Mouse (Mus musculus) forebrain, embryonic 15.5 days (tissue): ENCODE measurements at regions not wholly inside any gene's neighbourhood (a gene's known extent, or its start where the extent isn't known, plus 50 kb on each side); places are given as distances from the start of the nearest gene placed in this dataset.

Experiments
- ATAC-seq: fragments of 200-750 bp; cut with Nextera tagmentation; replicated peaks from 2 replicates; pipeline ENCODE4 v1.8.0; 2017; ENCODE audit warnings: mild to moderate bottlenecking, moderate TSS enrichment, moderate library complexity
- H3K27ac ChIP-seq: fragments of 300-500 bp; sonication (generic); replicated peaks from 2 replicates; pipeline ENCODE4 v1.5.1; 2015; ENCODE audit warnings: mild to moderate bottlenecking, inconsistent platforms
- H3K27me3 ChIP-seq: fragments of 300-500 bp; sonication (generic); 2 replicates; pipeline ENCODE4 v1.6.1; 2015; ENCODE audit warnings: inconsistent platforms
- H3K36me3 ChIP-seq: fragments of 300-500 bp; sonication (generic); 2 replicates; pipeline ENCODE4 v1.6.1; 2015; ENCODE audit warnings: mild to moderate bottlenecking, inconsistent platforms
- H3K4me1 ChIP-seq: fragments of 300-500 bp; sonication (generic); 2 replicates; pipeline ENCODE4 v1.6.1; 2015; ENCODE audit warnings: inconsistent platforms
- H3K4me2 ChIP-seq: fragments of 300-500 bp; sonication (generic); replicated peaks from 2 replicates; pipeline ENCODE4 v1.6.1; 2015; ENCODE audit warnings: mild to moderate bottlenecking, inconsistent platforms
- H3K4me3 ChIP-seq: fragments of 300-500 bp; sonication (generic); 2 replicates; pipeline ENCODE4 v1.5.1; 2015; ENCODE audit warnings: mild to moderate bottlenecking, inconsistent platforms
- H3K9ac ChIP-seq: fragments of 300-500 bp; sonication (generic); replicated peaks from 2 replicates; pipeline ENCODE4 v1.6.1; 2015; ENCODE audit warnings: mild to moderate bottlenecking, inconsistent platforms
- H3K9me3 ChIP-seq: fragments of 300-500 bp; sonication (generic); 2 replicates; pipeline ENCODE4 v1.6.1; 2016; ENCODE audit warnings: inconsistent platforms
- WGBS: fragments of 180-500 bp; shearing (Covaris S2); methylation state at CpG from one replicate; pipeline ENCODE4 v1.1.7; 2015; ENCODE audit warnings: mixed read lengths; 5-methylcytosine and 5-hydroxymethylcytosine counted together

GRCm38 (mm10) chr5:132758941-132759340 lies 215.8 kb upstream of the Auts2 start:
- no peak overlapping the region for H3K4me2 ChIP-seq
- H3K36me3 ChIP-seq: no peaks in the 10 kb centered on the region
- no peaks in the 10 kb centered on the region for H3K9me3 ChIP-seq
- no peak for ATAC-seq
- 0 out of 2 replicates have a peak, but pooled peaks cover 3% of the 10 kb centered on the region for H3K4me1 ChIP-seq
- H3K27me3 ChIP-seq: no peaks in the 10 kb centered on the region
- 60% methylated on average over 10 of the region's 10 CpGs for WGBS
- H3K9ac ChIP-seq: no peak overlapping the region
- H3K27ac ChIP-seq: no peak overlapping the region
- no peak overlapping the region for H3K4me3 ChIP-seq

- Histone ChIP-seq H3K4me2 (no peak overlapping the region), H3K36me3 (no peaks in the 10 kb centered on the region), H3K27me3 (no peaks in the 10 kb centered on the region), H3K27ac (no peak overlapping the region), H3K9ac (no peak overlapping the region), H3K9me3 (no peaks in the 10 kb centered on the region), H3K4me1 (no peaks in the 10 kb centered on the region), H3K4me3 (no peak overlapping the region)
- ATAC-seq: no peak
- WGBS: 80% methylated on average over 5 of the region's 5 CpGs
Measured at GRCm38 (mm10) chr5:132737966-132738365, 194.8 kb upstream of the Auts2 start.

GRCm38 (mm10) chr5:132728689-132729189 lies 185.6 kb upstream of the Auts2 start:
- Histone ChIP-seq H3K9me3 (no peaks in the 10 kb centered on the region), H3K4me2 (no peak overlapping the region)
- WGBS: 25% methylated on average over 10 of the region's 10 CpGs

GRCm38 (mm10) chr5:132724467-132724866 lies 181.3 kb upstream of the Auts2 start:
- Histone ChIP-seq H3K4me2 (no peak overlapping the region), H3K27ac (no peak overlapping the region), H3K9me3 (no peaks in the 10 kb centered on the region), H3K9ac (no peak overlapping the region), H3K4me3 (no peak overlapping the region), H3K36me3 (no peaks in the 10 kb centered on the region), H3K27me3 (no peaks in the 10 kb centered on the region), H3K4me1 (peaks cover 11% of the 10 kb centered on the region)
- WGBS: 61% methylated on average over 2 of the region's 2 CpGs
- ATAC-seq: no peak

More at GRCm38 (mm10) chr5:132728689-132729189, 185.6 kb upstream of the Auts2 start:
- ATAC-seq: no peak
- Histone ChIP-seq H3K9ac (no peak overlapping the region), H3K4me3 (no peak overlapping the region), H3K4me1 (peaks cover 11% of the 10 kb centered on the region), H3K27ac (no peak overlapping the region), H3K36me3 (no peaks in the 10 kb centered on the region), H3K27me3 (no peaks in the 10 kb centered on the region)

GRCm38 (mm10) chr5:132710301-132710700 lies 167.2 kb upstream of the Auts2 start:
- H3K4me3 ChIP-seq: no peak overlapping the region
- no peaks in the 10 kb centered on the region for H3K36me3 ChIP-seq
- WGBS: 75% methylated on average over 4 of the region's 4 CpGs
- no peak overlapping the region for H3K27ac ChIP-seq
- no peak for ATAC-seq
- no peak overlapping the region for H3K4me2 ChIP-seq
- no peak overlapping the region for H3K9ac ChIP-seq
- H3K9me3 ChIP-seq: no peaks in the 10 kb centered on the region
- H3K4me1 ChIP-seq: peaks cover 6% of the 10 kb centered on the region; the same call in 1 of the 2 replicates
- H3K27me3 ChIP-seq: no peaks in the 10 kb centered on the region

GRCm38 (mm10) chr5:132707531-132707930 lies 164.4 kb upstream of the Auts2 start:
- peak overlapping the region; percentile 34; the same call in 1 of the 2 replicates for H3K27ac ChIP-seq
- H3K4me2 ChIP-seq: no peak overlapping the region
- no peaks in the 10 kb centered on the region for H3K27me3 ChIP-seq
- H3K9me3 ChIP-seq: no peaks in the 10 kb centered on the region
- ATAC-seq: no peak
- H3K9ac ChIP-seq: no peak overlapping the region
- WGBS: 18% methylated on average over 4 of the region's 4 CpGs
- peaks cover 6% of the 10 kb centered on the region; the same call in 1 of the 2 replicates for H3K4me1 ChIP-seq
- H3K4me3 ChIP-seq: no peak overlapping the region
- no peaks in the 10 kb centered on the region for H3K36me3 ChIP-seq

- H3K27me3 ChIP-seq: no peaks in the 10 kb centered on the region
- no peak overlapping the region for H3K4me3 ChIP-seq
- H3K36me3 ChIP-seq: no peaks in the 10 kb centered on the region
- 80% methylated on average over 10 of the region's 10 CpGs for WGBS
- H3K27ac ChIP-seq: no peak overlapping the region
- no peak overlapping the region for H3K4me2 ChIP-seq
- ATAC-seq: no peak
- H3K9ac ChIP-seq: no peak overlapping the region
- H3K9me3 ChIP-seq: no peaks in the 10 kb centered on the region
- peaks cover 6% of the 10 kb centered on the region; the same call in 1 of the 2 replicates for H3K4me1 ChIP-seq
Measured at GRCm38 (mm10) chr5:132703455-132704100, 160.4 kb upstream of the Auts2 start.

GRCm38 (mm10) chr5:132702573-132702972 lies 159.4 kb upstream of the Auts2 start:
- H3K4me3 ChIP-seq: no peak overlapping the region
- H3K36me3 ChIP-seq: no peaks in the 10 kb centered on the region
- H3K4me1 ChIP-seq: peaks cover 1% of the 10 kb centered on the region; the same call in 1 of the 2 replicates
- H3K4me2 ChIP-seq: no peak overlapping the region
- no peak overlapping the region for H3K9ac ChIP-seq
- 71% methylated on average over 3 of the region's 3 CpGs for WGBS
- no peak for ATAC-seq
- no peaks in the 10 kb centered on the region for H3K27me3 ChIP-seq
- no peaks in the 10 kb centered on the region for H3K9me3 ChIP-seq
- H3K27ac ChIP-seq: no peak overlapping the region

GRCm38 (mm10) chr5:132690784-132691183 lies 147.6 kb upstream of the Auts2 start:
- no peak overlapping the region for H3K4me3 ChIP-seq
- H3K36me3 ChIP-seq: no peaks in the 10 kb centered on the region
- no peak for ATAC-seq
- no peak overlapping the region for H3K9ac ChIP-seq
- H3K4me2 ChIP-seq: no peak overlapping the region
- no peaks in the 10 kb centered on the region for H3K4me1 ChIP-seq
- H3K27me3 ChIP-seq: no peaks in the 10 kb centered on the region
- H3K27ac ChIP-seq: no peak overlapping the region
- H3K9me3 ChIP-seq: no peaks in the 10 kb centered on the region
- 37% methylated on average over 10 of the region's 10 CpGs for WGBS

- no peak for ATAC-seq
- Histone ChIP-seq H3K27ac (no peak overlapping the region), H3K36me3 (no peaks in the 10 kb centered on the region), H3K4me1 (peaks cover 6% of the 10 kb centered on the region), H3K9ac (no peak overlapping the region), H3K9me3 (no peaks in the 10 kb centered on the region), H3K4me3 (no peak overlapping the region), H3K27me3 (no peaks in the 10 kb centered on the region), H3K4me2 (no peak overlapping the region)
- WGBS: 96% methylated on average over 11 of the region's 11 CpGs
Measured at GRCm38 (mm10) chr5:132675261-132675660, 132.1 kb upstream of the Auts2 start.

- no peaks in the 10 kb centered on the region for H3K36me3 ChIP-seq
- H3K27ac ChIP-seq: no peak overlapping the region
- ATAC-seq: no peak
- no peak overlapping the region for H3K4me2 ChIP-seq
- H3K9me3 ChIP-seq: no peaks in the 10 kb centered on the region
- no peak overlapping the region for H3K4me3 ChIP-seq
- peaks cover 6% of the 10 kb centered on the region for H3K4me1 ChIP-seq
- 21% methylated on average over 6 of the region's 6 CpGs for WGBS
- H3K9ac ChIP-seq: no peak overlapping the region
- H3K27me3 ChIP-seq: no peaks in the 10 kb centered on the region
Measured at GRCm38 (mm10) chr5:132673599-132674305, 130.6 kb upstream of the Auts2 start.

- H3K4me1 ChIP-seq: peaks cover 11% of the 10 kb centered on the region
- no peaks in the 10 kb centered on the region for H3K27me3 ChIP-seq
- 77% methylated on average over 5 of the region's 5 CpGs for WGBS
- no peaks in the 10 kb centered on the region for H3K36me3 ChIP-seq
- H3K4me3 ChIP-seq: no peak overlapping the region
- no peak overlapping the region for H3K27ac ChIP-seq
- H3K9ac ChIP-seq: no peak overlapping the region
- H3K9me3 ChIP-seq: no peaks in the 10 kb centered on the region
- H3K4me2 ChIP-seq: no peak overlapping the region
- ATAC-seq: no peak
Measured at GRCm38 (mm10) chr5:132671496-132671895, 128.4 kb upstream of the Auts2 start.
